Mouse (Mus musculus) megakaryocyte, embryonic 14.5 days (primary cell): ENCODE measurements around the gene Ndufa7.

Experiments
- FLI1 ChIP-seq: IDR thresholded peaks from 2 replicates; pipeline ENCODE4 v1.6.1; 2012; ENCODE audit warnings: low read length, inconsistent platforms, mixed read lengths
- GATA1 ChIP-seq: IDR thresholded peaks from 3 replicates; pipeline ENCODE4 v1.6.1; 2012; ENCODE audit warnings: mixed read lengths, low read length, inconsistent platforms, borderline replicate concordance

DNA sequence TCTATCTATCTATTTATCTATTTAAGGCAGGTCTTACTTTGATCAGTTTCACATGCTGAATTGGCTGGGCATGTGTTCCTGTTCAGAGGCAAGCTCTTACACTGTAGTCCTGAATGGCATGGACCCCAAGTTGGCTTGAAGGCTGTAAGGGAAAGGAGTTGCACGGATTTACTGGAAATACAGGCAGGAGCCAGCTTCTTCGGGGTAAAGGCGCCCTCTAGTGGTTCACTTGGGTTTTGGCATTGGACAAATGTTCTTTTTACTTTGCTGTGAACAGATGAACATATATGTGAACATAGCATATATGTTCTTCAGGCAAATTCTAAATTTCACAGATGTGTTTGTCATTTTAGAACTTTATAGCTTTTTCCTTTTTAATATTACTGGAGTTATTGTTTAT, 2.5 kb downstream of the Ndufa7 start:
- TF ChIP-seq GATA1: no peak
- no peak for TF ChIP-seq FLI1
